ENCODE assay signal across 10 mouse cellular contexts in the genomic region with DNA sequence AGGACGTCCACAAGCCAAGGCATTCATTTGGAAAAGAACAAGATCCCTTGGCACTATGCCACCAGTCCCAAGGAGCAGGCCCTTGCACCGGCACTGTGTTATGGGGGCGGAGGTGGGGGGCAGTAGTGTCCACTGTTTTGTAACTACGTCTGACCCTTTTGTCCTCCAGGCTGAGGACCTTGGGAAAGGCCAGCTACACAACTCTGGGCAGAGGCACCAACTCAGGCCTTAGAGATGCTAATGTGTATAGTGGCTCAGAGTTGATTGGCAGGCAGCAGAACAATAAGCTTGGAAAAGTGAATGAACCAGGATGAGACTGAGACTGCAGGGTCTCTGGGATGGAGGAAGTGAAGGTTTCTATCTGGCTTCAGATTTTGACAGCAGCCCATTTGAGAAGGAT.
A peak's percentile ranks its signal among the peaks of the same experiment; 100 is the strongest.
DNase-seq lines count a peak whose midpoint lies in the region; ATAC-seq lines count a peak whose summit lies in the region.
"Had no signal": no experiment of that assay in that cellular context is flagged by ENCODE, and none has a peak within 500 bp of the region (broad histone marks: within the 10 kb centered on the region; RNA-seq: fewer than 3 reads in every experiment).

No protein-coding gene starts in this region.

- intact Hi-C loops in gastrocnemius, postnatal 14 days (cut with DNase I; ENCODE audit: low total_unique reads): no loop called here

- no peaks in the 10 kb centered on the region for H3K9me3 ChIP-seq in forebrain, embryonic 15.5 days
- H3K9me3 ChIP-seq in midbrain, embryonic 10.5 days (replicated peaks): peaks cover 7% of the 10 kb centered on the region; the same call in 1 of the 2 replicates
- no peaks in the 10 kb centered on the region for H3K9me3 ChIP-seq in liver, embryonic 12.5 days (replicated peaks)

- 5% methylated on average over 4 of the region's 4 CpGs for WGBS in forebrain, embryonic 15.5 days
- WGBS in midbrain, embryonic 10.5 days: 25% methylated on average over 4 of the region's 4 CpGs
- 64% methylated on average over 4 of the region's 4 CpGs for WGBS in liver, embryonic 12.5 days (ENCODE audit: insufficient replicate concordance)

- no peak overlapping the region for H3K4me2 ChIP-seq in forebrain, embryonic 15.5 days (replicated peaks)
- no peak overlapping the region for H3K4me2 ChIP-seq in liver, embryonic 12.5 days

- ATAC-seq in forebrain, embryonic 15.5 days (replicated peaks): 0 out of 2 replicates have a peak, but pooled peaks have one; percentile 29
- no peak for ATAC-seq in liver, embryonic 12.5 days
- ATAC-seq: intestine, embryonic 16.5 days had no signal

- no peak overlapping the region for H3K27ac ChIP-seq in forebrain, embryonic 15.5 days (replicated peaks)
- H3K27ac ChIP-seq in midbrain, embryonic 10.5 days (replicated peaks): peak overlapping the region; percentile 93
- no peak overlapping the region for H3K27ac ChIP-seq in liver, embryonic 12.5 days
- H3K27ac ChIP-seq: liver, embryonic 14.5 days had no signal

- peaks cover 22% of the 10 kb centered on the region for H3K27me3 ChIP-seq in forebrain, embryonic 15.5 days
- H3K27me3 ChIP-seq in midbrain, embryonic 10.5 days (ENCODE audit: low read depth, poor library complexity, severe bottlenecking): peaks cover 26% of the 10 kb centered on the region
- no peaks in the 10 kb centered on the region for H3K27me3 ChIP-seq in liver, embryonic 12.5 days (replicated peaks)

- peaks cover 17% of the 10 kb centered on the region for H3K4me1 ChIP-seq in forebrain, embryonic 15.5 days
- H3K4me1 ChIP-seq in midbrain, embryonic 10.5 days: peaks cover 34% of the 10 kb centered on the region
- H3K4me1 ChIP-seq in liver, embryonic 12.5 days: no peaks in the 10 kb centered on the region

- H3K4me3 ChIP-seq in forebrain, embryonic 15.5 days: no peak overlapping the region
- H3K4me3 ChIP-seq in midbrain, embryonic 10.5 days: no peak overlapping the region
- H3K4me3 ChIP-seq in liver, embryonic 12.5 days: no peak overlapping the region

- DNase-seq in ES-CJ7 (ENCODE audit: low read depth, low spot score): peak; percentile 12
- DNase-seq in NIH3T3 (ENCODE audit: low read depth): peak; percentile 15
- peak; percentile 71 for DNase-seq in midbrain, embryonic 10.5 days (ENCODE audit: low spot score)
- no peak for DNase-seq in urinary bladder, postnatal 10 days (ENCODE audit: low spot score)
- DNase-seq in gastrocnemius, postnatal 14 days: no peak
- DNase-seq: adrenal gland, postnatal 25 days had no signal

- H3K9ac ChIP-seq in forebrain, embryonic 15.5 days (replicated peaks): no peak overlapping the region
- no peak overlapping the region for H3K9ac ChIP-seq in liver, embryonic 12.5 days
- H3K9ac ChIP-seq: liver, embryonic 14.5 days had no signal

- H3K36me3 ChIP-seq in forebrain, embryonic 15.5 days: no peaks in the 10 kb centered on the region
- no peaks in the 10 kb centered on the region for H3K36me3 ChIP-seq in midbrain, embryonic 10.5 days
- no peaks in the 10 kb centered on the region for H3K36me3 ChIP-seq in liver, embryonic 12.5 days

Comparison
In these comparisons a context has a peak if more than half of its experiments do, and no peak if none do; other contexts are left out.
1. DNase-seq: peak in ES-CJ7 (single experiment), NIH3T3 (single experiment) and midbrain, embryonic 10.5 days (single experiment); none in urinary bladder, postnatal 10 days (single experiment) and gastrocnemius, postnatal 14 days (single experiment).